Mouse (Mus musculus): ENCODE results near the gene Cdk10.

DNA sequence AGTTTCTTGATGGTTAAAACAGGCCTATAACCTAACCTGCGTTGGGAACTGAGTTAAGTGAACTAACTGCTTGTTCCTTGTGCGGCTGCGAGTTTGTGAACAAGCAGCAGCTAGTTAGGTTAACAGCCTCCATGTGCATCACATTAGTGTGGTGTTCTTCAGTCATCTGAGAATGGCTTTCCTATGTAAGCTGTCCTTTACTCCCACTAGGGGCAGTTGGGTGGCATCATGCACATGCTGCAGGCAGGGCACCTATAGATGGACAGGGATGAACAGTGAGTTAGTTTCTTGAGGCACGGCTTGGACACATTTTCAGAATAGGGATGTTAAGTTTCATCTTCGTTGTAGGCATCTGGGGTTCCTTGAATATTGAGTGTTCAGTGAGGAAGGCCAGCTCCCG is 30.5 kb downstream of the Cdk10 start:
- TF ChIP-seq GATA1 (IDR thresholded peaks at IDR 0.05; ENCODE audit: low read length) (no peak), TAL1 (IDR thresholded peaks at IDR 0.05; ENCODE audit: low read length) (no peak)
